Mouse (Mus musculus): ENCODE data around the gene Yy1. TPM values are rescaled to one million over a fixed set of nuclear protein-coding genes. Genes with fewer than 3 reads are reported as not detected.

The Yy1 gene
- total and polyA plus RNA-seq, 3 experiments: 34.9 to 62.4 (median 52.1) TPM

DNA sequence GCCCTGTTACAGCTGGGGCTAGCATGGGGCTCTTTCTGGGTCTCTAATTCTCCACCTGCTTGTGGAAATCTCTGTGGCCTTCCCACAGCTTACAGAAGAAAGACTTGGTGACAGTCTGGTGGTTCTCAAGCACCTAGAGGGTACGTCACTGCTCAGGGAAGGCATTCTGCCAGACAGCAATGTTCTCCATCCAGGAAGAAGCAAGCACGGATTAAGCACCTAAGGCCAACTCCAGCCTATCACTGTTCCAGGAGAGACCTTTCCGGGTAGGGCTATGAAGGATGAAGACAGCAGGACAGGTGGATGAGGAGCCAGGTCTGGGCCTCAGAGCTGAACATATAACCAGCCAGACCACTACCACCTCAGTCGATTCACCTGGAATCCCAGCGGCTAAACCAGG lies 42.0 kb downstream of the Yy1 start:
- Histone ChIP-seq H3K4me3 (ENCODE audit: control insufficient read depth in 1 of 2, insufficient read depth in 1 of 2, low read depth in 2 of 2, low read length in 2 of 2) (no peak overlapping the region), H3K27ac (ENCODE audit: control insufficient read depth, low read depth, low read length) (no peak overlapping the region), H3K9me3 (replicated peaks; ENCODE audit: insufficient read depth, low read length) (no peaks in the 10 kb centered on the region), H3K9ac (ENCODE audit: control insufficient read depth, low read depth, low read length, poor library complexity, severe bottlenecking) (no peak overlapping the region; the same call in 1 of the 2 replicates), H3K79me2 (ENCODE audit: control insufficient read depth, insufficient read depth, low read length, poor library complexity) (peaks cover 19% of the 10 kb centered on the region), H3K36me3 (ENCODE audit: control insufficient read depth in 1 of 2, insufficient read depth in 2 of 2, low read length in 2 of 2) (peaks cover 0 to 6% of the 10 kb centered on the region in 2 experiments; a peak in 2 of 4 replicates), H3K27me3 (ENCODE audit: control insufficient read depth in 1 of 2, insufficient read depth in 2 of 2, low read length in 2 of 2) (no peaks in the 10 kb centered on the region), H3K4me1 (ENCODE audit: control insufficient read depth in 1 of 2, insufficient read depth in 2 of 2, low read length in 2 of 2) (peaks cover 3 to 14% of the 10 kb centered on the region in 2 experiments; a peak in 3 of 4 replicates)
- no peak for DNase-seq (ENCODE audit: low read depth, low spot score)
- TF ChIP-seq NRF1 (IDR thresholded peaks at IDR 0.05; ENCODE audit: insufficient read depth, low read depth, low read length, poor library complexity, severe bottlenecking): no peak
- TF ChIP-seq CHD2 (IDR thresholded peaks at IDR 0.05; ENCODE audit: low read length): no peak
- no peak for TF ChIP-seq UBTF (IDR thresholded peaks at IDR 0.05; ENCODE audit: borderline replicate concordance, insufficient read depth, low read depth, low read length)
- TF ChIP-seq ZC3H11A (IDR thresholded peaks at IDR 0.05; ENCODE audit: low read depth, low read length): no peak
- no peak for TF ChIP-seq ZMIZ1 (IDR thresholded peaks at IDR 0.05; ENCODE audit: low read depth, low read length)
- no peak for TF ChIP-seq MYB (IDR thresholded peaks at IDR 0.05; ENCODE audit: low read depth, low read length)
- no peak for TF ChIP-seq USF1 (IDR thresholded peaks at IDR 0.05; ENCODE audit: low read depth, low read length)
- no peak for TF ChIP-seq ETS1 (IDR thresholded peaks at IDR 0.05; ENCODE audit: low read depth, low read length)
- TF ChIP-seq RAD21 (IDR thresholded peaks at IDR 0.05; ENCODE audit: low read depth, low read length): no peak
- TF ChIP-seq SIN3A (IDR thresholded peaks at IDR 0.05; ENCODE audit: low read length): no peak
- no peak for TF ChIP-seq BHLHE40 (IDR thresholded peaks at IDR 0.05; ENCODE audit: borderline replicate concordance, low read depth, low read length)
- TF ChIP-seq MAX (IDR thresholded peaks at IDR 0.05; ENCODE audit: low read length): no peak
- TF ChIP-seq MAFK (IDR thresholded peaks at IDR 0.05; ENCODE audit: borderline replicate concordance, low read depth, low read length): no peak
- TF ChIP-seq MAZ (IDR thresholded peaks at IDR 0.05; ENCODE audit: low read depth, low read length): no peak

DNA sequence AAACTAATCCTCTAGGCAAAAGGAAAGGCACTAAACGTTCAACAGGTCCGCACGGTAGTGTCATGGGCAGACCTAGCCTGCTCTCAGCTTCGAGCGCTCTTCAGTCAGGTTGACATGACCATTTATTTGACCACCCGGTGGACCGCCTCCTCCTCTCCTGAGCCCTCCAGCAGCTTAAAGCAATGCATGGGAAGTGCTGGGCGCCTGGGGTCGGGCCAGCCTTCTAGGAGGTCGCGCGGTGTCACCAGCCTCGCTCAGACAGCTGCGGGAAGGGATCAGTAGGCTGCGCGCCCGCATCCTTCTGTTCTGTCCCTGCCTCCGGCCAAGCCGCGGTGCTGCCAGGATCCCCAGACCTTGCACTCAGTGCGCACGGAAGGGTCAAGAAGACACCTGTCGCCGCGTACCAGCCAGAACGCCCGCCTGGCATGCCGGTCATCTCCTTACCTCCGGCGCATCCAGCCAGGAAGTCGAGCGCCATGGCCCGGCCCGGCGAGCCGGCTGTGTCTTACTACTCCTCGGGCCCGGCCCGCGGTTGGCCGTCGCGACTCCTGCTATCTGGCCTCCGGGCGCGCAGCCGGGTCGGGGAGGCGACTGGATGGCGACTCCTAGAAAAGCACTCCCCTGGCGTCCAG lies 42.6 kb downstream of the Yy1 start:
- no peak for DNase-seq (ENCODE audit: low read depth, low spot score)
- Histone ChIP-seq H3K36me3 (ENCODE audit: control insufficient read depth in 1 of 2, insufficient read depth in 2 of 2, low read length in 2 of 2) (peaks cover 0 to 6% of the 10 kb centered on the region in 2 experiments; a peak in 2 of 4 replicates), H3K27ac (ENCODE audit: control insufficient read depth, low read depth, low read length) (no peak overlapping the region)

More for the DNA sequence above, 42.6 kb downstream of the Yy1 start:
- Histone ChIP-seq H3K9ac (ENCODE audit: control insufficient read depth, low read depth, low read length, poor library complexity, severe bottlenecking) (peak overlapping the region; percentile 70), H3K79me2 (ENCODE audit: control insufficient read depth, insufficient read depth, low read length, poor library complexity) (peaks cover 19% of the 10 kb centered on the region), H3K4me3 (ENCODE audit: control insufficient read depth in 1 of 2, insufficient read depth in 1 of 2, low read depth in 2 of 2, low read length in 2 of 2) (peak overlapping the region; percentile 70 to 77), H3K9me3 (replicated peaks; ENCODE audit: insufficient read depth, low read length) (no peaks in the 10 kb centered on the region), H3K4me1 (ENCODE audit: control insufficient read depth in 1 of 2, insufficient read depth in 2 of 2, low read length in 2 of 2) (peaks cover 3 to 14% of the 10 kb centered on the region in 2 experiments; a peak in 3 of 4 replicates), H3K27me3 (ENCODE audit: control insufficient read depth in 1 of 2, insufficient read depth in 2 of 2, low read length in 2 of 2) (no peaks in the 10 kb centered on the region)
- no peak for TF ChIP-seq USF1 (IDR thresholded peaks at IDR 0.05; ENCODE audit: low read depth, low read length)
- TF ChIP-seq TCF12 (IDR thresholded peaks at IDR 0.05; ENCODE audit: low read depth, low read length): no peak
- TF ChIP-seq POLR2A (IDR thresholded peaks at IDR 0.05; ENCODE audit: control insufficient read depth in 1 of 2, insufficient read depth in 1 of 2, low read depth in 1 of 2, low read length in 2 of 2, poor library complexity in 1 of 2): no peak
- no peak for TF ChIP-seq ZNF384 (IDR thresholded peaks at IDR 0.05; ENCODE audit: low read depth, low read length)
- no peak for TF ChIP-seq GATA1 (IDR thresholded peaks at IDR 0.05; ENCODE audit: low read depth, low read length)
- no peak for TF ChIP-seq CHD2 (IDR thresholded peaks at IDR 0.05; ENCODE audit: low read length)
- TF ChIP-seq MAZ (IDR thresholded peaks at IDR 0.05; ENCODE audit: low read depth, low read length): no peak
